Mouse (Mus musculus) A20 (cell line): ENCODE data around the gene Ripor1.

Source experiments
- DNase-seq: peaks from one replicate; pipeline ENCODE4 v3.0.0-alpha.2; 2011; ENCODE audit warnings: low read depth, low spot score

Gene Ripor1

GRCm38 (mm10) chr8:105606189-105607023, 1.4 kb downstream of the Ripor1 start:
- no peak for DNase-seq

DNA sequence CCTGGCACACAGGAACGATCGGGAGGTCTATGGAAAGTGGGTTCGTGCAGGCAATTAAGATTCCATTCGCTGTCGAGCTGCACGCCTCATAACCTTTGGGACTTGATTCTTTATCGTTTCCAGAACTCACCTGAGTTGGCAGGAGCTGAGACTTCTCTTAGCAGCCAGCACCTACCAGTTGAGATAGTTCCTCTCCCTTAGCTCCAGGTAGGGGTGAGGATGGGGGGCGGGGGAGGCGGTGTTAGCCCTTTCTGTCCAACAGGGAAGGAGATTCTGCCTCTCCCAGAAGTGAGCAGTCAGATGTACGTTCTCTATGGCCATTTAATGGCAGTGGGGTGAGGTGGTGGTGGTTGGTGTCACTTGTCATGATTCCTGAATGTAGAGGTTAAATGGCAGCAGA, 2.0 kb downstream of the Ripor1 start:
- no peak for DNase-seq

DNA sequence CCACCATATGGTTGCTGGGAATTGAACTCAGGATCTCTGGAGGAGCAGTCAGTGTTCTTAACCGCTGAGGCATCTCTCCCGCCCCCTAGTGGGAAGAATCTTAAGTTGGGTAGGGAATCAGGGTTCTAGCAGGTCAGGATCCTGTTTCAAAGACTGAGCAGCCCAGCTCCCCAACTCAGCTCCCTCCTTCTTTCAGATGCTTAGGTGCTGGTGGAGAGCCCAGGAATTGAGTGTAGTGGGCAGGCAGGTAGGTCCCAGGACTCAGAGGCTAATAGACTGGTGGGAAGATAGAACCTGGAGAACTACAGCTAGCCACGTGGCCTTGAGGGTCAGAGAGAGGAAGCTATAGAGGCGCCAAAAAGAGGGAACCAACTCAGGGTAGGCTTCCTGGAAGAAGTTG, 2.6 kb downstream of the Ripor1 start:
- DNase-seq: peak; percentile 69

GRCm38 (mm10) chr8:105609355-105609754, 4.3 kb downstream of the Ripor1 start:
- no peak for DNase-seq

DNA sequence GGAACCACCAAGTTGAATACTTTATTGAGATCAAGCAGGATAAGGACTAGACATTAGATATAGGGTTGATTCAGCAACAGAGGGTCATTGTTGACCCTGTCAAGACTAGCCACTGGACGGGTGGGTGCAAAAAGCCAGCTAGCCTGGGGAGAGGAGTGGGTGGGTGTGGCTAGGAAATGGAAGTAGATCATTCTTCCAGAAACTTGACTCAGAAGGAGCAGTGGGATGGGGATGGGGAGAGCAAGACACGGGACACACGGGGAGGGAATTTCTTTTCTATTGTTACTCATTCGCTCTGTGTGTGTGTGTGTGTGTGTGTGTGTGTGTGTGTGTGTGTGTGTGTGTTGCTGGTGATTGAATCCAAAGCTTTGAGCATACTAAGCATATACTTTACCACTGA, 4.7 kb downstream of the Ripor1 start:
- DNase-seq: no peak

DNA sequence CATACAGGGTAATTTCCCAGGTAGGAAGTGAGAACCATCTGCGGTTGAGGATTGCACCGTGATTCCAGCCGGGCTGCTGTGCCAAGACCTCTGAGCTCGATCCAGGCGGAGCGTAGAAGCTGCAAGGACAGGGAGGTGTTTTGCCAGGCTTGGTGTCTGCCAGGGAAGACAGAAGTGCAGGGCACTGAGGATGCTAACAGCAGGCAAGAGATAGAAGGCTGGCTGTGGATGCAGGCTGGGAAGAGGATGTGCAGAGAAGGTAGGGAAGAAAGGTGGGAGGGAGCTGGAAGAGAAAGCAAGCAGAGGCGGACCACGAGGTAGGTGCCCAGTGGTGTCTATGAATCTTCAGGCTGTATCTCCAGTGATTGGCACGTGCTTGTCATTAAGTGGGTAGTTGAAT, 6.8 kb downstream of the Ripor1 start:
- DNase-seq: no peak

DNA sequence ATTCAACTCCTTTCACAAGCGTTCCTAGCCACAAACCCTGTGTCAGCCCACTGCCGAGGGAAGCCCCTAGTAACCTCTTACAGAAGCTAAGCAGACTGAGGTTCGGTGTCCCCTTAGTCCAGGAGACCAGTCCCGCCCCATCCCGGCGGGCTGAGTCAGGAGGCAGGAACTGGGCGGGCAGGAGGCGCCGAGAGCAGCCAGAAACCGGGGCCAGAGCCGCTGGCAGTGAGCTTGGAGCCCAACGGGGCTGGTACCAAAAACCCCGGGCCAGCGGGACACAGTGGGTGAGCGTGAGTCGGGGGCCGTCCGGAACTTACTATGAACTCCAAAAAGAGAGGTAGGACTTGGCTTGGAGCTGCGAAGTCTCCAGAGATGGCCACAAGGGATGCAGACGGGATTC, 8.0 kb downstream of the Ripor1 start:
- no peak for DNase-seq

- no peak for DNase-seq
These were observed 8.9 kb downstream of the Ripor1 start for GRCm38 (mm10) chr8:105613830-105614511.

- DNase-seq: no peak
These were observed 10.9 kb downstream of the Ripor1 start for GRCm38 (mm10) chr8:105615942-105616341.

DNA sequence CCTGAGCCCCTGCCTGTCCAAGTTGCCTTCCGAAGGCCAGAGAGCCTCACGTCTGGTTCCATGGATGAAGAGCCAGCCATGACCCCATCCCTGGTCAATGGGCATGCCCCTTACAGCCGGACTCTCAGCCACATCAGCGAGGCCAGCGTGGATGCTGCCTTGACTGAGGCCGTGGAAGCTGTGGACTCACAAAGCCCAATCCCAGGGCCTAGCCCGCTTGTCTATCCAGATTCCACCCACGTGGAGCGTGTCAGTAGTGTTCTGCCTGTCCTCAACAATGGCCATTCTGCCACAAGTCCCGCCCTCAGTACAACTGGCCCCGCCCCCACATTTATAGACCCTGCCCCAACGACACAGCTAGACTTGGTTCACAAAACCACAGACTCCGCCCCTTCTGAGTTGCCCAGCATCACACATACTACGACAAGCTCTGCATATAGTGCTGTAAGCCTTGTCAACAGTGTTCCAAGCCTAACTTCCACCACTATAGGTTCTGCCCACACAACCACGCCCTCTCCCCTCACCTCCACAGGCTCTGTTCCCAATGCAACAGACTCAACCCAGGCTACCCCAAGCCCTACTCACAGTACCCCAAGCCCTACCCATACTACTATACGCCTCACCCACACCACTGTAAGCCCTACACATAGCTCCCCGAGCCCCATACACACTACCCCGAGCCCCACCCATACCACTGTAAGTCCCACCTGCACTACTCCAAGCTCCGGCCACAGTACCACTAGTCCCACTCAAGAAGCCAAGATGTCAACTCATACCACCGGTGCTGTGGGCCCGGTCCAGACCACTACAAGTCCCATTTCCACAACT, 12.6 kb downstream of the Ripor1 start:
- no peak for DNase-seq

GRCm38 (mm10) chr8:105618279-105618634, 13.2 kb downstream of the Ripor1 start:
- no peak for DNase-seq

- no peak for DNase-seq
These were observed 14.0 kb downstream of the Ripor1 start for GRCm38 (mm10) chr8:105618892-105619591.

DNA sequence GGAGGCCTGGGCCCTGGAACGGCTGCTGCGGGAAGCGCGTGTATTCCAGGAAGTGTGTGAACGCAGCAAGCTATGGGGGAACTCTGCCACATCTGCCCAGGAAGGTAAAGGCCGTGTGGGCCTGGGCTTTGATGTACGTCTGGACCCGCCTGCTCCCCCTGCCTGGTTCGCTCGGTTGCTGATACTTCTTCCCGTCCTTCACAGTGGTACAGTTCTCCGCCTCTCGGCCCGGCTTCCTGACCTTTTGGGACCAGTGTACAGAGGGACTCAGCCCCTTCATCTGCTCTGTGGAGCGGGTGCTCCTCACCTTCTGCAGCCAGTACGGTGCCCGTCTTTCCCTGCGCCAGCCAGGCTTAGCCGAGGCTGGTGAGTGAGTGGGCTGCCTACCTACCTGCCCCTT, 15.2 kb downstream of the Ripor1 start:
- no peak for DNase-seq

DNA sequence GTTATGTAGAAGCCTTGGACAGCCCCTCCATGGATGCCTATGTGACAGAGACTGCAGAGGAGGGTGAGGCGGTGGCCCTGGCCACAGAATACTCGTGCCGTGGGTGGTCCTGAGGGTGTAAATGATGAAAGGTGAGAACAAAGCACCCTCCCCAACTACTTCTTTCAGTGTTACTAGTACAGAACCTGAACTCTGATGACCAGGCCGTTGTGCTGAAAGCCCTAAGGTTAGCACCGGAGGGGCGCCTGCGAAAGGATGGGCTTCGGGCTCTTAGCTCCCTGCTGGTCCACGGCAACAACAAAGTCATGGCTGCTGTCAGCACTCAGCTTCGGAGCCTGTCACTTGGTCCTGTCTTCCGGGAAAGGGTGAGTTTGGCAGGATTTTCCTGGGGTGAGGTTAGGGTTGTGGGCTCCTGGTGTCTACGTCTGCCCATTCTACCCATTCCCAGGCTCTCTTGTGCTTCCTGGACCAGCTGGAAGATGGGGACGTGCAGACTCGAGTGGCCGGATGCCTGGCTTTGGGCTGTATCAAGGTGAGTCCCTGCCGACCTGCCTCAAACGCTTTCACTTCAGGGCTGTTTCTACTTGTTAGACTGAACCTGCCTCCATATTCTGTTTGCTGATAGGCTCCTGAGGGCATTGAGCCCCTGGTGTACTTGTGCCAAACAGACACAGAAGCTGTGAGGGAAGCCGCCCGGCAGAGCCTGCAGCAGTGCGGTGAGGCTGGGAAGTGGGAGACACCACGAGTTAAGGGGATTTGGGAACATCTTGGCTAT, 16.1 kb downstream of the Ripor1 start:
- DNase-seq: no peak

GRCm38 (mm10) chr8:105621841-105622240, 16.8 kb downstream of the Ripor1 start:
- no peak for DNase-seq

DNA sequence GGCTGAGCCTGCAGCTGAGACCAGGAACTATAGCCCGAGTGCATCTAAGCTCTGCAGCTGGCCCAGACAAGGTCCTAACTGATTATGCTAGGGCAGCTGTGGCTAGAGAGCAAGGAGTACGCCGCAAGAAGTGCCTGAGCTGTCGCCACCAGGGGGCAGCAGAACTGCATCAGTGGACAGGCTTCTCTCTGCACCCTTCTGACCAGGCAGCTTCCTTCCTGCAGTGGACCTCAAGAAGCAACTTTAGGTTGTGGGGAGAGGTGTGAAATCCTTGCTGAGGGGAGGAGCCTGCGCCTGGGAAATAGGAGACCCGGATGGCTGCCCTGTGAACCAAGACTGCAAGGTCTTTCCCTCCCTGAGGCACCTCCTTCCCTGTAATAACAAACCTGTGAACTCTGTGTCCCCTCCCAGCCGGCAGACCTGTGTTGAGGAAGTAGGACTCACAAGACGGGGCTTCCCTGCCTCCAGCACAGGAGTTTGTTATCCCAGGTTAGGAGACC, 17.4 kb downstream of the Ripor1 start:
- DNase-seq: peak; percentile 98

GRCm38 (mm10) chr8:105623118-105623517, 18.1 kb downstream of the Ripor1 start:
- DNase-seq: peak; percentile 99

DNA sequence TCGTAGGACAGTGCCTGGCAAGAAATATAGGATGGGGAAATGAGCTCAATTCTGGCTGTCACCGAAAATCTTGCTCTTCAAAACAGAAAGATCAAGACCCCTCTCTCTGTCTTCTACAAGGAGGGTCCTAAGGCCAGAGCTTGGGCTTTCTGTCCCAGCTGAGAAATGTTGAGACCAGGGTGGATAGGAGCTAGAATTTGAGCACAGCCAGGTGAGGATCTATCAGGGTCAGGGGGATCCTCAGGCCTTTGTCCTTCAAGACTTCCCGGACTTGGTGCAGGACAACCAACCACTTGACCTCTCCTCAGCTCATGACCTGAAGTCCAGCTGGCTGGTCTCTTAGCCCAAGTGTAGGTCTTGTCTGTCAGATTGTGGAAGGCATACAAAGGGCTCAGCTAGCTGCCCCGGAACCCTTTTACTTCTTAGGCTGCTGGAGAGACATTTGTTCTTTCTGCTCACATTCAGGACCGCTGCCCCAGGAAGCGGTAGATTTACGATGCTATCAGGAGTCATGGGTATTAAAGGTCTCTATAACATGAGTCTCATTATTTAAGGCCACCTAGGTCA, 18.7 kb downstream of the Ripor1 start:
- DNase-seq: peak; percentile 64

DNA sequence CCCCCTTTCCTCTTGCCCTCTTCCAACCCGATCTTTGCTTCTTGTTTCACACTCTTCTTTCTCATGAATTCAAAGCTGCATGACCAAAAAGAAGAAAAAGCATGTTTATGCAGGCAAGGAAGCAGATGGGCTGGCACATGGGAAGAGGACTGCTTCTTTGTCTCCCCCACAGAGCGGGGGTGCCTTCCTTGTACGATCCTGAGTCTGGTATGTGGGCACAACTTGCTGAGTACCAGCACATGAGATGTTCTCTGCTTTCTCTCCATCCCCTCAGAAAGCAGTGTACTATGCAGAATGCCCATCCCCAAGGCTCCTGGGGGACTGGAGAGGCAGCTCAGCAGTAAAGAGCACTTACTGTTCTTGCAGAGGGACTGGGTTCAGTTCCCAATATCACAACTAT, 19.3 kb downstream of the Ripor1 start:
- peak; percentile 65 for DNase-seq

- peak; percentile 46 for DNase-seq
These were observed 19.8 kb downstream of the Ripor1 start for GRCm38 (mm10) chr8:105624831-105625230.
